Mouse (Mus musculus): ENCODE data around the gene Zfp579.
"Not testable (repeated sequence)": the region's sequence is repeated elsewhere in the genome, so short reads cannot be mapped to it uniquely, and the experiment has no call there.

The Zfp579 gene

GRCm38 (mm10) chr7:5015118-5016001, 19.4 kb upstream of the Zfp579 start, which contains the start of gene Gm44973:
TSS of gene Gm44973 (plus strand) at chr7:5015496.
- peak; percentile 92 for DNase-seq (ENCODE audit: low spot score in 2 of 2)

- DNase-seq (ENCODE audit: low spot score in 2 of 2), result peak; percentile 91 to 98
These were observed 18.5 kb upstream of the Zfp579 start, which contains the start of the genes Zfp524 and Fiz1 for GRCm38 (mm10) chr7:5014251-5015117. TSS of gene Zfp524 (plus strand) at chr7:5014415. TSS of gene Fiz1 (minus strand) at chr7:5014697.

DNA sequence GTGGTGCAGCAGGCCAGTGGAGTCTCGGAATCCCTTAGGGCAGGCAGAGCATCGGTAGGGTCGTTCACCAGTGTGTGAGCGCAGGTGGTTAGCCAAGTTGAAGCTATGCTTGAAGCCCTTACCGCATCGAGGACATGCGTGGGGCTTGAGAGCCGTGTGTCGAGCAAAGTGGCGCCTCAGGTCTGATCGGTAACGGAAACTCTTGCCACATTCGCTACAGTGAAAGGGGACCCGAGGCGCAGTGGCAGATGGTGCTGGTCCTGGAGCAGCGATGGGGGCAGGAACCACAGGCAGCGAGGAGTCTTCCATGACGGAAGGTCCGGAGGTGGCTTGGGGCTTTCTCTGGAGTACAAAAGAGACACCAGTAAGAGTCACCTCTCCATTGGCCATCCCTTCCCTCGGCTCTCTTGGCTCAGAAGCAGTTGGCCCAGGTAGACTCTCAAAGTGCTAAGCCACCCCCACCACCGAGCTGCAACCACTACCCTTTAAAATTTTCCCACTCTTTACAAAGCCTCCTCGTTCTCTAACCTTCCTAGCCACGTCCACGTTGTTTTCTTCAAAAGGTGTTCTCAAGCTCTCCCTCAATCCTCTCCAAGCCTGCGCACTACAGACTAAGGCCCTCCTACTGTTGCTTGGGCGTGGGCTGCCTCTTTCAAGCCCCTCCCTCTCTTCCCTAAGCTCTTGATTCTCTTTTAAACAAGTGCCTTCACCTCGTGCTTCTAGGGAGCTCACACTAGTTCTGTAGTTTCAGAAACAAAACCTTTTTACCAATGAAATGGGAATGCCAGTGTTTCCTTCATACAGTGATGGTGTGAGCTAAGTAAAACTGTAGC, 16.9 kb upstream of the Zfp579 start:
- no peak for DNase-seq (ENCODE audit: low spot score in 2 of 2)

DNA sequence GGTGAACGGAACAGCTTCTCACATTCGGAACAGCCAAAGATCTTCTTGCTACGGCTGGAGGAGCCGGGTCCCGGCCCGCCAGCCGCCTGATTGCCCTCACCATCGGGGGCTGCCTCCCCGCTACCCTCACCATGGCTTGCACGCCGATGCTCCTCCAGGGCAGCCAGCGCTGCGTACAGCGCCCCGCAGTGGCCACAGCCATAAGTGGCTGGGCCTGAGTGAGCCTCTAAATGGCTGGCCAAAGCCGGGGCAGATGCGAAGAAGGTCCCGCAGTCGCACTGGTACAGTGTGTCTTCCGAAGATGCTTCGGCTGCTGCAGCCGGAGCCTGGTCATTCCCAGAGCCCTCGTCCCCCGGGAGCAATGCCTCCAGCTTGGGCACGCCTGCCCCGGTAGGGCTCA, 12.3 kb upstream of the Zfp579 start:
- DNase-seq (ENCODE audit: low spot score in 2 of 2), result no peak

DNA sequence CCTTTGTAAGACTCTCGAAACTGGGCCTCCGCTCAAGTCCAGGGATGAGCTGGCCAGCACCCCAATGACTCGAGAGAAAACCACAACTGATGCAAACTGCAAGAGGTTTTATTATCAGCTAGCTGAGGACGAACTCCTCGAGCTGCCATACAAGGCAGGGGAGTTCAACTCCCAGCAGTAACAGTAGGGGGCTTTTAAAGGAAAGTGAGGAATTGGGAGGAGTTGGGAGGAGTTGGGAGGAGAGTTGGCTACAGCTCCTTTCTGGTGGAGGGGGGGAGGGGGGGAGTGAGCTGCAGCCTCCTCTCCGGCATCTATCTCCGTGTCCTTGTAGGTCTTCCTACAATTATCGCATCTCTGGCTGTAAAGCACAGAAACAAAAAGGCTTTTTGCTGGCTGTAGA, 6.9 kb upstream of the Zfp579 start:
- not testable (repeated sequence) for DNase-seq (ENCODE audit: low spot score in 2 of 2)

DNA sequence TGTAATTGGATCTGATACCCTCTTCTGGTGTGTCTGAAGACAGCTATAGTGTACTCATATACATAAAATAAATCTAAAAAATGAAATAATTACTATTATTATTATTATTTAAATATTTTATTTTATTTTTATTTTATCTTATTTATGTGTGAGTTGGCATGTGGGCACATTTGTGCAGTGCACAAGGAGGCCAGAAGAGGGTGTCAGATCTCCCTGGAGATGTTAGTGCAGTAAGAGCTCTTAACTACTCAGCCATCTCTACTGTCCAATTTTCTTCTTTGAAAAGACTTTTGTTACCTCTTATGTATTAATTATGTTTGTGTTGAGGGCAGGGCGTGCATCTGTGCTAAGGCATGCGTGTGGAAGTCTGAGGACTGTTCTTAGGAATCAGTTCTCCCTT, 3.9 kb upstream of the Zfp579 start:
- DNase-seq (ENCODE audit: low spot score in 2 of 2), result no peak

DNA sequence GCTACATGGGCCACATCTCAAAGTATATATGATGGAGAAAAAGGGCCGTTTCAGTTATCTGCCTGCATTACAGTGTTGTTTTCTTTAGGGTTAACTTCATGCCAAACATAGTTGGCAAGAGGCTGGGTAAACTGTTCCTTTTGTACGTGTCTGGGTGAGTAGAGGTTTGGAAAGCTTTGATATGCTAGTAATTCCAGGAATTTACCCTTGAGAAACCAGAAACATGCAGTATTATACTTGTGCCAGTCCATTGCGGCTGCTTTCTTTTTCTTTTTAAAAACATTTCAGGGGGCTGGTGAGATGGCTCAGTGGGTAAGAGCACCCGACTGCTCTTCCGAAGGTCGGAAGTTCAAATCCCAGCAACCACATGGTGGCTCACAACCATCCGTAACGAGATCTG, 976 bp upstream of the Zfp579 start:
- DNase-seq (ENCODE audit: low spot score in 2 of 2), result no peak

- no peak for DNase-seq (ENCODE audit: low spot score in 2 of 2)
These were observed 523 bp downstream of the Zfp579 start for GRCm38 (mm10) chr7:4995268-4996002.

GRCm38 (mm10) chr7:4993999-4994788, 1.8 kb downstream of the Zfp579 start:
- DNase-seq (ENCODE audit: low spot score in 2 of 2), result no peak

DNA sequence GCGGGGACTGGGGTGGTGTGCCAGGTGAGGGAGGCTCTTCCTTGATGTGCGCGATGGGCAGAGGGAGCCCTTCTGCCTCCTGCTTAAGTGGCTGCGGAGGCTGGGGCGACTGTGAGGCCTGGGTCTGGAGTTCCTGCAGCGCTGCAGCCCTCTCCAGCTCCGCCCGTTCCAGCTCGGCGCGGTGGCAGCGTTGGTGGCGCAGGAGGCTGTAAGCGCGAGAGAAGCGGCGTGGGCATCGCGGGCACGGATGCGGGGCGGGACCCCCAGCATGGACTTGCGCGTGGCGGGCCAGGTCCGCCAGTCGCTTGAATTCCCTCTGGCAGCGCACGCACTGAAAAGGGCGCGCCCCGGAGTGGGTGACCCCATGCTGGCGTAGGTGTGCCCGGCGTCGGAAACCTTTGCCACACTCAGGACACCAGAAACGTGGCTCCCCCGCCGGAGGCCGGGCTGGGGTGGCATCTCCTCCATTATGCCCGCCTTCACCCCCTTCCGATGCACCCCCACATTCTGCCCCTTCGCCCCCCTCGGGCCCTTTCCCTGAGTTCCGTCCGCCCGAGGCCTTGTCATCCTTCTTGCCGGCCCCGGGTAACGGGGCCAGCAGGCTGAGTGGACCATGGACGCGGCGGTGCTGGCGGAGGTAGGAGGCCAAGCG, 2.5 kb downstream of the Zfp579 start:
- no peak for DNase-seq (ENCODE audit: low spot score in 2 of 2)

- DNase-seq (ENCODE audit: low spot score in 2 of 2), result no peak
These were observed 7.7 kb downstream of the Zfp579 start for GRCm38 (mm10) chr7:4988250-4988649.

DNA sequence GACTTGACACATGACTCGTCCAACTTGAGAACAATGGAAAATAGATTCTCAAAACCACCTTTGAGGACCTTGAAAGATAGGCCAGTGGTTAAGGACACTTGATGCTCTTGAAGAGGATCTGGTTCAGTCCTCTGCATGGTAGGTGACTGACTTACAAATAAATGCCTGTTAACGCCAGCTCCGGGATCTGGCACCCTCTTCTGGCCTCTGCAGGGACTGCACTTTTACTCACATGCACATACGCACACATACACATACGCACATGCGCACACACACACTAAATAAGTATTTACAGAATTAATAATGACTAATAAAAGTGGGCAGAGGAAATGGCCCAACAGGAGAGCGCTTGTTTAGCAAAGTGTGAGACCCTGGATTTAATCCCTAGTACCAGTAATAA, 19.1 kb downstream of the Zfp579 start:
- DNase-seq (ENCODE audit: low spot score in 2 of 2), result no peak

- no peak for DNase-seq (ENCODE audit: low spot score in 2 of 2)
These were observed 20.5 kb downstream of the Zfp579 start for GRCm38 (mm10) chr7:4975455-4975854.

DNA sequence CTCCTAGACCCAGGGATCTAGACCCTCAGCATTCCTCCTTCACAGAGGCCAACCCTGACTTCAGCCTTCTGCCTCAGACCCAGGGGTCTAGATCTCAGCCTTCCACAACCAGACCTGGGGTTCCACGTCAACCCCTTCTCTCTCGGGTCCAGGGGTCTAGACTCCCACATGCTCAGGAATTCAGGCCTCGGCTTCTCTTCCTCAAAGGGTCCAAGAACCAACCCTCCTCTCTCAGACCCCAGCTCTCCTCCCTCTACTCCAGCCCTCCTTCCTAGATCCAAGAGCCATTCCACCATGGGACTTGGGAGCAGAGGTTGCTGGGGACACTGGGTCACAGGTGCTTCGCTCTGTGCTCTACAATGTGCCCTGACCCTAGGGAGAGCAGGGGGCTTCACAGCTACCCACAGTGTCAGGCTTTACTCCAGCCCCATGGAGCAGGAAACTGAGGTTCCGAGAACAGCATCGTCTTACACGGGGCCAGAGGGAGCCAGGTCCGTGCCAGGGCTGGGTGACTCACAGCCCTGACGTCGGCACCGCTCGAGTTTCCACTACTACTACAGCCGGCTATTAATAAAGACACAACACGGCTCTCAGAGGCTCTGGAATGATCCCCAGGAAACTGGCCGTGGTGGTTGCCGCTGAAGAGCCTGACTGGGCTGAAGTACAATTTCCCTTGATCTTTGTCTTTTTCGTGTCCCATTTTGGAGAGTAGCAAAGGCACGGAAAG, 23.5 kb downstream of the Zfp579 start:
- DNase-seq (ENCODE audit: low spot score in 2 of 2), result peak in 1 of 2 experiments; percentile 9

GRCm38 (mm10) chr7:4971710-4972109, 24.2 kb downstream of the Zfp579 start:
- DNase-seq (ENCODE audit: low spot score in 2 of 2), result no peak

GRCm38 (mm10) chr7:4971068-4971467, 24.9 kb downstream of the Zfp579 start, which contains the start of gene Sbk3:
TSS of gene Sbk3 (minus strand) at chr7:4971168.
- no peak for DNase-seq (ENCODE audit: low spot score in 2 of 2)

DNA sequence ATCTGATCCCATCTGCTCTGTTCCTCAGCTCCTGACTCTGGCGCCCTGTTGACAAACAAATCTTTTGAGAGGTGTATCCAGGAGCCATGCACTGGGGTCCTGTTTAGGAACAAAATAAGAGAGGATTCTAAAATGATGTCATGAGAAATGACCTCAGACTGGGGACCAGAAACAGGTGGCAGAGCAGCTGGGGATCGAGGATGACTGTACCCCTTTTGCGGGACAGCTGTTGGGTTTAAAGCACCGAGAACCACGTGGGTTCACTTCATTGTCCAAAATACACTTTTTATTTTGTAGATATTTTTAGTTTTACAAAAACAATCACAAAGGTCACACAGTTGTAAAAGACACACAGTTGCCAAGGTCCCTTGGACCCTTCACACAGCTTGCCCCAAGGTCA, 31.0 kb downstream of the Zfp579 start:
- no peak for DNase-seq (ENCODE audit: low spot score in 2 of 2)

DNA sequence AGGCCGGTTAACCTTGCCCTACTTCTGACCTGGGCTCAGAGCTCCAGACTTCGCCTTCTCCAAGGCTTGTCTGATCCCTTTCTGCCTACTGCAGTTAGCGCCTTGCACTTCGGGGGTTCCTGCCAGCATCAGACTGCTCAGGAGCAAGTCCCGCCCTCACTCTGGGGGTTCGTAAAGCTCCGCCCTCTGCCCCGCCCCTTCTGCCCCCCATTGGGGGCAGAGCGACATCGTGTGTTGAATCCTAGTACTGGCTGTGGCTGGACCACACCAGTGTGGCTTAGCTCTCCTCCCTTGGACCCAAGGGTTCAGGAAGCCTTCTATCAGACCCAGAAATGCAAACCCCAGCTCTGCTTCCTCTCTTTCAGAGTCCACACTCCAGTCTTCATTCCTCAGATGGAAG, 31.7 kb downstream of the Zfp579 start, which contains the start of gene Sbk2:
Gene Sbk2 (minus strand): TSS at position 135 of the 400 bp plus-strand sequence.
- peak; percentile 16 to 73 for DNase-seq (ENCODE audit: low spot score in 2 of 2)

GRCm38 (mm10) chr7:4963527-4963926, 32.4 kb downstream of the Zfp579 start:
- no peak for DNase-seq (ENCODE audit: low spot score in 2 of 2)

All from left cerebral cortex, adult 9 months (tissue).